Mouse (Mus musculus) lung, adult 2 months (tissue): ENCODE results near the gene Pigk. TPM values are rescaled to one million over a fixed set of nuclear protein-coding genes. Genes with fewer than 3 reads are reported as not detected.

Source experiments
- DNase-seq: peaks from one replicate; pipeline ENCODE4 v3.0.0; 2022
- H3K4me1 ChIP-seq: fragments of 200-500 bp; 2 replicates; pipeline ENCODE4 v1.6.1; 2011; ENCODE audit warnings: low read length; ENCODE audit not compliant: control insufficient read depth, insufficient read depth
- H3K4me3 ChIP-seq: fragments of 200-500 bp; replicated peaks from 2 replicates; pipeline ENCODE3; 2011; ENCODE audit warnings: low read depth, mild to moderate bottlenecking, control low read depth, low read length; ENCODE audit errors: extremely low read depth
- CTCF ChIP-seq: fragments of 200-500 bp; IDR thresholded peaks from 2 replicates; pipeline ENCODE4 v1.5.1; 2011; ENCODE audit warnings: mild to moderate bottlenecking, low read length, control low read depth; ENCODE audit not compliant: insufficient read depth
- POLR2A ChIP-seq: fragments of 200-500 bp; IDR thresholded peaks from 2 replicates; pipeline ENCODE4 v1.6.1; 2011; ENCODE audit warnings: low read depth, mild to moderate bottlenecking, control low read depth, low read length, borderline replicate concordance; ENCODE audit errors: extremely low read depth
- WGBS: fragments of 180-500 bp; shearing (Covaris S2); methylation state at CpG from one replicate; pipeline ENCODE4 v1.1.7; 2018; 5-methylcytosine and 5-hydroxymethylcytosine counted together
- polyA plus RNA-seq: library from polyadenylated mRNA; depleted of rRNA; stranded (reverse); fragments of >200 nt; gene quantifications from 2 replicates; pipeline ENCODE4 v1.2.3, GENCODE M21; 2012

Pigk gene
- polyA plus RNA-seq, 1 experiment: 12.2 TPM

- TF ChIP-seq CTCF (0 out of 2 replicates have a peak, but pooled peaks have one; percentile 25), POLR2A (no peak)
- 88% methylated on average over 6 of the region's 6 CpGs for WGBS
- H3K4me1 ChIP-seq: no peaks in the 10 kb centered on the region
- no peak for DNase-seq
- no peak overlapping the region for H3K4me3 ChIP-seq
Observed at GRCm38 (mm10) chr3:152721301-152721700, 7.4 kb downstream of the Pigk start.

GRCm38 (mm10) chr3:152722836-152723235 is 8.9 kb downstream of the Pigk start:
- whole genome bisulfite sequencing: 63% methylated on average over 3 of the region's 3 CpGs
- no peak for DNase-seq
- H3K4me3 ChIP-seq: no peak overlapping the region
- H3K4me1 ChIP-seq: no peaks in the 10 kb centered on the region
- no peak for TF ChIP-seq CTCF
- TF ChIP-seq POLR2A: no peak

- WGBS: 90% methylated on average over 9 of the region's 9 CpGs
- DNase-seq: no peak
- TF ChIP-seq POLR2A (no peak), CTCF (no peak)
- no peak overlapping the region for H3K4me3 ChIP-seq
- H3K4me1 ChIP-seq: no peaks in the 10 kb centered on the region
Observed at GRCm38 (mm10) chr3:152724446-152724845, 10.5 kb downstream of the Pigk start.

GRCm38 (mm10) chr3:152728238-152728637 is 14.3 kb downstream of the Pigk start:
- DNase-seq: no peak
- WGBS: 80% methylated on average over 6 of the region's 6 CpGs
- no peak overlapping the region for H3K4me3 ChIP-seq
- no peaks in the 10 kb centered on the region for H3K4me1 ChIP-seq
- TF ChIP-seq CTCF (no peak), POLR2A (no peak)

- H3K4me1 ChIP-seq: no peaks in the 10 kb centered on the region
- DNase-seq: no peak
- no peak overlapping the region for H3K4me3 ChIP-seq
- TF ChIP-seq CTCF: no peak
- no peak for TF ChIP-seq POLR2A
- 94% methylated on average over 4 of the region's 4 CpGs for WGBS
Observed at GRCm38 (mm10) chr3:152733011-152733410, 19.1 kb downstream of the Pigk start.

- TF ChIP-seq POLR2A (no peak), CTCF (no peak)
- DNase-seq: no peak
- Histone ChIP-seq H3K4me3 (no peak overlapping the region), H3K4me1 (no peaks in the 10 kb centered on the region)
Observed at GRCm38 (mm10) chr3:152733513-152733912, 19.6 kb downstream of the Pigk start.

- DNase-seq: no peak
- Histone ChIP-seq H3K4me3 (no peak overlapping the region), H3K4me1 (no peaks in the 10 kb centered on the region)
- no peak for TF ChIP-seq CTCF
- TF ChIP-seq POLR2A: no peak
- 85% methylated on average over 11 of the region's 11 CpGs for WGBS
Observed at GRCm38 (mm10) chr3:152734100-152734499, 20.2 kb downstream of the Pigk start.

- no peak for DNase-seq
- H3K4me1 ChIP-seq: 0 out of 2 replicates have a peak, but pooled peaks cover 2% of the 10 kb centered on the region
- H3K4me3 ChIP-seq: no peak overlapping the region
- 69% methylated on average over 10 of the region's 10 CpGs for WGBS
- TF ChIP-seq CTCF: no peak
- no peak for TF ChIP-seq POLR2A
Observed at GRCm38 (mm10) chr3:152735601-152736250, 21.8 kb downstream of the Pigk start.

- Histone ChIP-seq H3K4me3 (no peak overlapping the region), H3K4me1 (0 out of 2 replicates have a peak, but pooled peaks cover 2% of the 10 kb centered on the region)
- WGBS: 88% methylated on average over 12 of the region's 12 CpGs
- TF ChIP-seq CTCF: no peak
- TF ChIP-seq POLR2A: no peak
- DNase-seq: no peak
Observed at GRCm38 (mm10) chr3:152744301-152744700, 30.4 kb downstream of the Pigk start.

- Histone ChIP-seq H3K4me3 (no peak overlapping the region), H3K4me1 (no peaks in the 10 kb centered on the region)
- 91% methylated on average over 9 of the region's 9 CpGs for WGBS
- DNase-seq: no peak
- TF ChIP-seq POLR2A (no peak), CTCF (no peak)
Observed at GRCm38 (mm10) chr3:152745611-152746010, 31.7 kb downstream of the Pigk start.

- peak; percentile 38; the same call in 1 of the 2 replicates for TF ChIP-seq CTCF
- no peak for TF ChIP-seq POLR2A
- 32% methylated on average over 3 of the region's 3 CpGs for WGBS
- no peaks in the 10 kb centered on the region for H3K4me1 ChIP-seq
- DNase-seq: no peak
- no peak overlapping the region for H3K4me3 ChIP-seq
Observed at GRCm38 (mm10) chr3:152749461-152749871, 35.6 kb downstream of the Pigk start.
